Mouse (Mus musculus) cerebral cortex, adult 2 months (tissue): ENCODE measurements around the gene Clcnka.

ENCODE experiments used
- WGBS: fragments of 180-500 bp; shearing (Covaris S2); methylation state at CpG from one replicate; pipeline ENCODE4 v1.1.7; 2018; 5-methylcytosine and 5-hydroxymethylcytosine counted together

Clcnka gene

DNA sequence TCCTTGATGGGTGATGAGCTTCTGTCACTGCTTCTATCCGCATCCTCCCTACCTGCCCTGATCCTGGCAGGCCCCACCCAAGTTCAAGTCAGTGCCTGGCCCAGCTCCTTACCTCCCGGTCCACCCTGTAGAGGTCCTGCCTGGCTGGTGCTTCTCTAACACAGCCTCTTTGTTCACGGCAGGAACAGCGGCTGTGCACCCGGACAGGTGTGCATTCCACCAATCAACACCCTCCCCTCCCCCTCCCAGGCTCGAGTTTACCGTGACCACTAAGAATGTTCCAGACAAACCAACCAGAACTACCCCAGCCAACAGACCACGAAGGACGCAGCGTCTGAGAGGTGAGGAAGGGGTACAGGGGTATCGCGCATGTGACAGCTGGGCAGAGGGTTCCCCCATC lies at the start of gene Clcnka:
TSS of gene Clcnka (minus strand) at position 180 of the 400 bp plus-strand sequence.
- WGBS = 75% methylated on average over 12 of the region's 12 CpGs

DNA sequence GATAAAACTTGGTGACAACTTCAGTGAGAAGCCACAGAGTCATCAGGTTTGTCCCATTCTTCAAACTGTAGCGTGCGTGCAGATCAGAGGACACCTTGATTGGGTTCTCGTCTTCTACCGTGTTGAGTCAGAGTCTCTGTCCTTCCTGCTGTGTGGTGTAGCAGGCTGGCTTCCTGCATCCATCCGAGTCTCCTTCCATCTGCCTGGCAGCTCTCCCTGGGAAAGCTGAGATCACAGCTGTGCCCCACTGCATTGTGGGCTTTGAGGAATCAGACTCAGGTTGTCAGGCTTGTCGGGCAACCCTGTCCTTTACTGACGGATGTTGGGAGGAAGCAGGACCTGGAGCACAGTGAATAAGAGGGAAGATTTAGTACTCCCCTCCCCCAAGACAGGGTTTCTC lies 47.7 kb upstream of the Clcnka start:
- 36% methylated on average over 7 of the region's 7 CpGs for WGBS

DNA sequence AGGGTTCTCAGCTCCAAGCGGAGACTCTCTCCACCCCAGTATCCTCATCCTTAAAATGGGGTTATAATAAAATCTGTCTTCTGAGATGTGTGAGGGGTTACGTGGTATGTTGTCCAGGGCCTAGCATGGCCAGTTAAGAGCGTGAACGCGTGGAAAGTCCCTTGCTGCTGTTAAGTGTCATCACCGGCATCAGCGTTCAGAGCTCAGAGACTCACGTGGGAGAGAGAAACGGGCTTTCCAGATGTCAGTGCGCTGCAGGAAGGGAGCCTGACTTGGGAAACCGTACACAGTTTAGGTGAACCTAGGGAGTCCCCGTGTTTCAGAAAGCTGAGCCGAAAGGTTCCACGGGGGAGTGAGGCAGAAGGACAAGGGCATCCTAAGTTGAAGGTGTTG lies 46.8 kb upstream of the Clcnka start:
- whole genome bisulfite sequencing = 7% methylated on average over 14 of the region's 14 CpGs

DNA sequence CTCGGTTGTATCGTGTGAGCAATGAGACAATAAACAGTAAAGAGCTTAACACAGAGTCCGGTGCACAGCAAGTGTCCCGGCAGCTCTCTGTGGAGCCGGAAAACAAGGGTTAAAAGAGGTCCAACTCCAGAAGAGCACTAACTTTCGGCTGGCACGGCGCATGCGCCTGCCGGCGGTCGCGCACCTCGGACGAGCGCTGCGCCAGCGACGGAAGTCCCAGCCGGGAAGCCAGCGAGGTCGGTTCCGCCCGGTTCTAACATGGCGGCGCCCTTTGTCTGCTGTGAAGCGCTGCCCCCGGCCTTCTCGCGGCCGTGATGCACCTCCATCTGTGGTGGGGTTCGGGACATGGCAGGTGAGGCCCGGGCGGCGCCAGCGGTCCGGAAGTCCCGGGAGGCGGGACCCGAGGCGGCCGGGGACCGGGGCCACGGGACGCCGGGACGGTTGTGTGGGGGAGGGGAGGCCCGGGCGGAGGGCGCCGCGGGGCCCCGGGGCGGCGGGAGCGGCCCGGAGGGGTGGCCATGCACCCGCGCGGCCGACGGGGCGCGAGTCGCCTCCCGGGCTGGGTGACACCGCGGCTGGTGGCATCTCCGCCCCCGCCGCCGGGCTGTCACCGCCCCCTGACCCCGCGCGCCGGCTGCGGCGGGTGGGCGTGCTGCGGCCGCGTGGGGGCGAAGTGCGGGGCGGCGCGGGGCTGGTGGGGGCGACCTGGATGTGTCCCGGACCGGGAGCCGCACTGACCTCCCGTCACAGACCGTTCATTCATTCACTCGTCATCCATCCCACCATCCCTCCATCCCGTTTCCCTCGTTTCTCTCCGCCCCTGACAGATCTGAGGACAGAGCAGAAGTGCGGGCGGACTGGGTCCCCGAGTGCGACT lies 46.2 kb upstream of the Clcnka start, which contains the start of gene Zbtb17:
TSS of gene Zbtb17 (plus strand) at position 204 of the 877 bp plus-strand sequence.
- WGBS = under 1% methylated on average over 98 of the region's 102 CpGs

DNA sequence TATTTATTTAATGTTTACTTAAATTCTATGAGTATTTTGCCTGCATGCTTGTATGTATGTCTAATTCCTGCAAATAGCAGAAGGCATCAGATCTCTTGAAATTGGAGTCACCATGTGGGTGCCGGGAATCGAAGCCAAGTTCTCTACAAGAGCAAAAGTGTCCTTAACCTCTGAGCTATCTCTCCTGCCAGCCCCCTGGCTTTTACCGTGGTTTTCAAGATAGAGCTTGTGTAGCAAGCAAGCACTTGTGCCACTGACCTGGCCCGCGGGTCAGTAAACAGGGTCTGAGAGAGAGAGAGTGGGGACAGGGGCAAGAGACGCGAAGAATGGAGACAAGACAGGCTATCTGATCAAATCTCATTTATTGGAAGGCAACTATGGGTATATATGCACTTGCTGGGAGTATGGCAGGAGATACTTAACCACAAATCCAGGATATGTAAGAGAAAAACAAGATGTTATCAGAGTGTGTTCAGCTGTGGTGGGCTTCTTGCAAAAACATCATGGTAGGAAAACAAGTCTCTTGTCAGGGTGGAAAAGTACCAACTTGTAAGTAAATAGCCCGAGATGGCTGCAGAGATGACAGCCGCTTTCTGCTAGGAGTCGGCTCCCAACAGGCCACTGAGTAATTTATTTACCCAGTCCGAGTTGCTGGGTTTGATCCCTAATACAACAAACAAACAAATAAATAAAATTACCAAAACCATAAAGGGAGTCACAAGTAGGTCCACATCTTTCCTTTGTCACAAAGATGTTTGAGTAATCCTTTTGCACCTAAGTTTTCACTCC lies 45.3 kb upstream of the Clcnka start:
- WGBS = 47% methylated on average over 11 of the region's 11 CpGs

DNA sequence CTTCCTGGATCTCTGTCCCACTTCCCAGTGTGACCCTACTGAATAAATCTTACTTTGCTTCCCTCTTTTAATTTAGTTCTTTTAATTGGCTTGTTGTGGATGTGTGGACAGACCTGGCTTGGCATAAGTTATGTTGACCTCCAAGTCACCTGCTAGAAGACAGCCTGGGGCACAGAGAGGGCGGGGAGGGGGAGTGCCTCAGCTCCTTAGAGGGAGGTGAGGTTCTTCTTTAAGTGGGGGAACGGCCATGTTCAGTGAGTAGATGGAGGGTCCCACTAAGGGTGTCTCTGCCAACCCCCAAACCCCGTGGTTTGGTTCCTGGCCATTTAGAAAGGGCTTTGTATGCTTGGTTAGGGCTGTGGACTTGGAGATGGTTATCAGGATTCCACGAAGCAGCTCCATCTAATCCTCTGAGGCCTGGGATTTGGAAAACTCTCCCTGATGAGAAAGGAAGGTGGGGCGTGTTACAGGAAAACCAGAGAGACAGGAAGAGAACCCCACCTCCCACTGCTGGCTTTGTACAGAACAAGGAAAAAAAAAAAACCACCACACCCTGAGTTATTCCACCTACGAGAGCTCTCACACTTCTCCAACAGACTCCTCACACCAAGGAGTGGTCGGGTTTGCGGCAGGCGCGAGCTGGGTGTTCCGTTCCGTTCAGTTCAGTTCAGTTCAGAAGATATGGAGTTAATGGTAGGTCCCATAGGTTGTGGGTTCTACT lies 40.7 kb upstream of the Clcnka start:
- WGBS = 62% methylated on average over 12 of the region's 12 CpGs

DNA sequence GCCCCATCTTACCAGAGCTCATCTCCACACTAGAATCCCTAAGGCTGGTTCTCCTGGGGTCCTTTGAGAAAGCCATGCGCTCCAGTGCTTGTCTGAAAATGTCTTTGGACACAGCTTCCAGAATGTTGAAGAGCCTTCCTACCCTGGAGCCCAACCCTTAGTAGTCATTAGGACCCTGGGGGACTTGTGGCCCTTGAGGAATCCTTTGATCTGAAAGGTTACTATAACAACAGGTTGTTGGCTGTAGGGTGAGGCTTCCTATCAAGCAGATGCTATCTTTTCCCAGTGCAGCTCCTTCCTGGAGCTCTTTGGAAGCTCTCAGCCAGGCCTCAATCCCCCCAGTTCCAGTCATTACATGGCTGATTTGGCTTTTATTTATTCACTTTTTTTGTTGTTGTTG lies 37.5 kb upstream of the Clcnka start, which contains the start of gene Srarp:
TSS of gene Srarp (minus strand) at position 132 of the 400 bp plus-strand sequence.
- 90% methylated on average over 1 of the region's 1 CpGs for WGBS

DNA sequence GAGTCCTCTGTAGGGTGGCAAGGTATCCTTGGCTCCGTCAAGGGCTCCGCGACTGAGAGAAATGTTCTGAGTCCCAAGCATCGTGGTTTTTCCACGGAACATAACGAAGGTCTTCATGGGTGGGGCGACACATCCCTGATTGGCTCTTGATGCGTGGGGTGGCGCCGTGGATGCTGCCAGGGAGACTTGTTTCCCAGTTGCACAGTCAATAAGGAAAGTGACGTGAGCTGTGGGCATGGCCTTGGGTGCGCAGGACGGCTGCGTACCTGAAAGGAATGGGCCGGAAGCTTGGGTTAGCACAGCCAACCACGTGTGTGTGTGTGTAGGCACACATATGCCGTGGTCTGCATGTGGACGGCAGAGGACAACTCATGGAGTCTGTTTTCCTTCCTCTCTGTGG lies 34.7 kb upstream of the Clcnka start:
- WGBS = 78% methylated on average over 18 of the region's 18 CpGs

DNA sequence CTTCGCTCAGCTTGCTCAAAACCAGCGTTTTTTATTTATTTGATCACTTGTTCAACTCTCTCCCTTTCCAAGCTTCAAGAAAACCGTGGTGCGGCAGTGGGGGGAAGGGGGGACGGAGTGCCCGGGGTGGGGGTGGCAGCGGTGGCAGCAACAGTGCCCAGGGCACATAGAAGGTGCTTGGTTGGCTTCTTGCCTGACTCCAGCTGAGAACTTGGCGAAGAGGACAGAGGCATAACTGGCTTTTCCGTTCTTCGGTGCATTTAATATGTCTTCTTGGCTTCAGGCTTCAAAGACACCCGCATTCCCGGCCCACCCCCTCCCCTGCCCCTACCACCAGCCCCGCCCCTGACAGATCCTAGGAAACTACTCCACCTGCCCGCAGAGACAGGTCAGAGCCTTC lies 34.1 kb upstream of the Clcnka start:
- 54% methylated on average over 14 of the region's 14 CpGs for WGBS

DNA sequence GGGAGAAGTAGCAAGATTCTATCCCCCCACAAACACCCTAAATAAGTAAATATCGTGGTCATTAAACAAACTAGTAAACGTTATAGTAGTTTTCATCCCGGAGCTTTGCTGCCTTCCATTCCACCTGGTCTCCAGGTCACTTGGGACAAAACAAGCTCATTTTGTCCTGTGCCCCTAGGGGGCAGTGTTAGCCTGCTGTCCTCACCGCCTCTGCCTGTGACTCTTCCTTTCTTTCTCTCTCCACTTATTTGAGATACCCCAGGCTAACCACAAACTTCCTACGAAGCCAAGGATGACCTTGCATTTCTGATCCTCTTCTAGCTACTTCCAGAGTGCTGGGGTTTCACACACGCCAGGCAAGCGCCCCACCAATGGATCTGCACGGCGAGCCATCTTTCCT lies 32.5 kb upstream of the Clcnka start:
- 45% methylated on average over 9 of the region's 9 CpGs for WGBS

DNA sequence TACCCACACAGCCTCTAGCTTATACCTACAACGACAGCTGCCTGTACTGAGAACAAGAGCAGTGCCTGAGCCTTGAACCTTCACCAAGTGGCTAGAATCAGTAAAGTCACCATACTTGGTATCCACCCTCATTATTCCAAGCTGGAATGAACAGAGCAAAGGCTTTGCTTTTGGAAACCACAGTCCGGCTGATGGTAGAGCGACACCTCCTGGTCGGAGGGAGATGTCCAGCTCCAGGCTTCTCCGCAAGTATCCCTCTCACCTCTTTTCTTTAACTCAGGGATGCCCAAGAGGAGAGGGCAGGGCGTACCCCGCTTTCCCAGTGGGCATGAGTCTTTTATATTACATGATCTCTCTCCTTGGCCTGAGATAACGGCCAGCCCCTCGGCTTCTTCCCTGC lies 31.3 kb upstream of the Clcnka start:
- 61% methylated on average over 9 of the region's 9 CpGs for WGBS

DNA sequence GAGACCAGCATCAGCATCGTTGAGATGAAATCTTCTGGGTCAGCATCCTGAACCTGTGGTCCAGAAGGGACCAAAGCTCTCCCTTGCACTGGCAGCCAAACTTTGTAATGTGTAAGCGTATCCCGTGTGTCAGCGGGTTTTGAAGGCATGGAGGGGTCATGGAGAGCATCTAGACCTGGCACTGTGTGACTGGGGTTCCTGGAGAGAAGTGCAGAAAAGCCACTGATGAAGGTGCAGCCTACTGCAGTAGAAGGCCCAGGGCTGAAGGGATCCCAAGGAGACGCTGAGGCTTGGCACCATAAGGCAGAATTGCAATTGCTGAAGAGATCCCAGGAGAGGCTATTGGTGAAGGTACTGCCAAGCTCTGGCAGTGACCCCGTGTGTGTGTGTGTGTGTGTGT lies 30.9 kb upstream of the Clcnka start:
- WGBS = 84% methylated on average over 6 of the region's 6 CpGs

DNA sequence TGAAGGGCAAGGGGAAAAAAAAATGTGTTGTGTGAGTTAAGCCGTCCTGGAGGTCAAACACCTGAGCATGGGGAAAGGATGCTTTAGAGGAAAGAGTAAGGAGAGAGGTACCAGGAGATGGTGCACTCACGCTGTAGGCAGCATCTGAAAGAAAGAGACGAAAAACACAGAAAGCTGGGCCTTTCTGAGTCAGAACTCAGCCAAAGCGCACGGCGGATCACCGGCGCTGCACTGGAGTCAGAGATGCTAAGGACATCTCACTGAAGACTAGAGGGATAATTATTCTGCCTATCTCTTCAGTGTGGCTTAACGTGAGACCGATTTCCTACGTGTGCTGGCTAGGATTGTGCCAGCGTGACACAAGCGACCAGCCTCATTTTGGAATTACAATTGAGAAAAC lies 29.4 kb upstream of the Clcnka start:
- WGBS = 82% methylated on average over 13 of the region's 13 CpGs

DNA sequence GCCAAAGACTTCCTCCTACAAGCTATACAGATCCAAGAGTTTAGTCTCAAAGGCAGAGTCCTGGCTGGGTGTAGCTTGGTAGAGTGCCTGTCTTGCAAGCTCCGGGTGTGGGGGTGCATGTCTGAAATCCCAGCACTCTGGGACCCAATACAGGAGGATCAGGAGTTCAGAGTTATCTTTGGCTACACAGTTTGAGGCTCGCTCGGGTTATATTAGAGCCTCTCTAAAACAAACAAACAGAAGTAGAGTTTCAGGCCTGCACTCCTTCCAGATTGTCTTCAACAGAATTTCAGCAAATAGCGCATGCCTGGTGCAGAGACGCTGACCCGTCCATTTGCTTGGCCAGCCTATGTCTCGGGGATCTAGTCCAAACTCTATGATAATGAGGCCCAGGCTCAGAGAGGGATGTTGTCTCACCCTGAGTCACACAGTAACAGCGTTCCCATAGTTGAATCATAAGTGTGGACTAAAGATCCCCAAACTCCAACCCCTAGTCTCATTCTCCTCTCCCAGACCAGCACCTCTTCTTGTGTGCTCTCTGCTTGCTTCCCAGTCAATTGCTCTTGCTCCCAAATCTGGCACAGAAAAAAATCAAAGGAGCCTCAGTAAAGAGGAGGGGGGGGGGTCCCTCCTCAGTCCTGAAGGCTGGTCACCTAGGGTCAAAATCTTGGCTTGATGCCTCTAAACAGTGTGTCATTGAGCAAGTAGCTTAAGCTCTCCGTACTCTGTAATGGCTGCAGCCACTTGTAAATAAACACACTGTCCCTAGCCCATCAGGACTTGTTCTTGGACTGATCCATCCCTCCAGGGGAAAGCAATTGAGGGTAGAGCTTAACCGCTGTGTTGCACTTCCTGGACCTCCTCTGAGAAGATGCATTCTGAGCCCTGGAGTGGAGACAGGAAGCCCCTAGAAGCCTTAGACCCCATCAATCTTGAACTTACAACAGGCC lies 28.5 kb upstream of the Clcnka start:
- 61% methylated on average over 10 of the region's 10 CpGs for WGBS

DNA sequence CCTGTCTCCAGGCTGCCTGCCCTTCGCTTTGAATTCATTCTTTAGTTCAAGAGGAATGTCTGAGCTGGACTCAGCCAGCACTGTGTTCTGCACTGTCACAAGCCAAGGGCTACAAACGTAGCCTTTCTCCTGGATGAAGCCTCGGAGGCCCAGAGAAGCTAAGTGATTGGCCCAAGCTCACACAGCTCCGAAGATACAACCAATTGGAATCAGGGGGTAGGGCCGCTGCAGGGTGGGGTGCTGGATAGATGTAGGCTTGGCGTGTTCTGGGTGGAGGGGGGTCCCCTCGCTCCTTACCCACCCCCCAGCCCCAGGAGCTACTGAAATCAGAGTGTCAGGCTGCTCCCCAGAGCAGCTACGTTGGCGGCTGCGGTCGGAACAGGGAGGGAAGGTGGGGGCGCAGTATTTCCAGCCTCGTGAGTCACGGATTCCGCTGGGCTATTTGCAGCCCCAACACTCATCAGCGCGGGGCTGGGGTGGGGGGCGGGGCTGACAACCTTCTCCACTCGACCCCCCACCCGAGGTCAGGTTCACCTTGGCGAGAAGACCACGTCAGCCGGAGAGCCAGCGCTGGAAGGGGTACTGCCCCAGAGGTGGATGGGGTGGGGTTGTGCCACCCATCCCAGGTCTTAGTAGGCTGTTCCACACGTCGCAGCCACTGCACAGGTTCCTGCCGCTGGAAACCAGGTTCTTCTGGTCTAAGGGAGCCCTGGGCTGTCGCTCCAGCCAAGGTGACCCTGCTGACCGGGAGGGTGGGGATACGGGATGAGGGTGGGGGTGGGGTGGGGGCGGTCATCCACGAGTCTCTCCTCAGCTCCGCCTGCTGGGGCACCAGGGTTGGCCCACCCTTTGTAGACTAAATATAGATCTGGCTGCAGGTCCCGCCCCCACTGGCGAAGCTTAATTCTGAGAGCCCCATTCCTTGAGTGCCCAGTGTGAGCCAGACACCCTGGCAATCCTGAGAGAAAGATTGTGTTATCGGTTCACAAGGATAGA lies 27.3 kb upstream of the Clcnka start:
- WGBS = 4% methylated on average over 36 of the region's 36 CpGs

DNA sequence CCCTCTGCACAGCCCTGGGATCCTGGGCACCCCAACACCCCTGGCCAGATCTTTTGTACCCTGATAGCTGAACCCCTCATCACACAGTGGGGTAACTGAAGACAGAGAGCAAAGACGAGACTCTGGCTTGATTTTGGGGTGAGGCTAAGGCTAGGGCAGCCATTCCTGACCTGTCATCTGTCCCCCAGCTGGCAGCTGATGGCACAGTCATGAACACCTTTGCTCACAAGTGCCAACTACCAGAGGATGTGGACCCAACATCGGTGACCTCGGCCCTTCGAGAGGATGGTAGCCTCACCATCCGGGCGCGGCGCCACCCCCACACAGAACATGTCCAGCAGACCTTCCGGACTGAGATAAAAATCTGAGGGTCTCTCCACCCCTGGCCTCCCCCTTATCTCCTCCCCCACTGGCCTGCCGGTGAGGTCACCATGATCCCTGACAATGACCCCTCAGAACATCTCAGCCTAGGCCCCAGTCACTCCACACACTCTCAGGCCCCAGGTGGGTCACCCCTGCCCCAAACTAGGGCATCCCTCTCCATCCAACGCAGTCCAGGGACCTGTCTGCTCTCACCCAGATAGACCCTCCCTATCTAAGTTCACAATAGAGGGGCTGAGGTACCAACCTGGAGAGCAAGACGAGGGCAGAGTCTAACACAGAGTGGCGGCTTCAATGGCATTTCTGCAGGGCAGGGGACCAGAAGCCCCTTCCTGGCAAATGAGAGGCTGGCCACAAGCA lies 25.3 kb upstream of the Clcnka start:
- 91% methylated on average over 13 of the region's 13 CpGs for WGBS

DNA sequence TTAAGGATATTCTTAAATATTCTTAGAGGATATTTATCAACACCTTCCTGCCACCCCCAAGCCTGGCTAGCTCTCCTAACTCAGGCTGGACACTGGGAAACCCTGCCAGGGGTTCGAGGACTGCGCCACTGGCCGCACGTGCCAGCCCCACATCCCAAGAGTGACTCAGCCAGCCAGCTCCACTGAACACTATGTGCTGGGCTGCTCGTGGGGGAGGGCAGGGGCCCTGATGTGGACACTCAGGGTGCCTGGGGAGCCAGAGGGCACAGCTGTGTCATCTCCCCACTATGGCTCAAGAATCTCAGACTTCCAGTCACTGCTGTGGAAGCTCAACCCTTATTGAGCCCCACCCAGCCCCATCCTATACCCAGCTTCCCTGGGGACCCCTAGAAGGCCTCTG lies 24.8 kb upstream of the Clcnka start:
- 77% methylated on average over 5 of the region's 5 CpGs for WGBS

DNA sequence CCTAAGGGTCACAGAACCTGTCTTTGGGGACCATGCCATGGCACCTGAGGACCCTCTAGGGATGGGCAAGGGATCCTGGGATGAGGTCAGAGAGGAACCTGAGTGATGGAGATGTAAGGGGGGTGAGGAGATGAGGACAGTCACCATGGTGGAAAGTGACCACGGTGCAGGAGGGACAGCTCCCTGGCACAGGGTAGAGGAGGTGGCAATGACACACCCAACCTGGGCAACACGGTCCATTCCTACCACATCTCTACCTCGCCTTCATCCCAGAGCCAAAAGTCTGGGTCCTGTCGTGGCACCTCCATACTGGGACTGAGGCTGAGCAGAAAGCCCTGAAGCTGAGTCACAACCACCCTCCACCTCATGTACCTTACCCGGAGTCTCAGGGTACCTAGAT lies 24.3 kb upstream of the Clcnka start:
- 79% methylated on average over 5 of the region's 5 CpGs for WGBS

DNA sequence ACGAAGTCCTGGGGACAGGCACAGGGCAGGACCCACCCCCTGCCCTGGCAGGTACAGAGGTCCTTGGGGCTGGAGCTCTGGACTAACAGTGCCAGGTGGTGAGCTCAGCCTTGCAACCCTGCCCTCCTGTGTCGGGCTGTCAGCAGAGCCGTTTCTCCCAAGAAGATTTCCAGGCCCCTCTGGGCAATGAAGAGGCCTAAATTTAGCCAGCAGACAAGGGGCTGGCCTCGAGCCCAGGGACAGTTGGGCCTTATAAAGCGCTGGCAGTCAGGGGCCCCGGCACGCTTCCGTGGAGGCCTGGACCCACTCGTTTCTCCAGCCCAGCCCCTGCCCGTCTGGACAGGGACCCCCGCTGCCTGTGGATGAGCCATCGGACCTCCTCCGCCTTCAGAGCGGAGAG lies 22.9 kb upstream of the Clcnka start:
- 56% methylated on average over 14 of the region's 14 CpGs for WGBS
